Mouse (Mus musculus): ENCODE measurements around the gene Heg1. TPM values are rescaled to one million over a fixed set of nuclear protein-coding genes. Genes with fewer than 3 reads are reported as not detected.

The Heg1 gene
- polyA plus RNA-seq, 1 experiment from 2014 or later: 19.9 TPM

DNA sequence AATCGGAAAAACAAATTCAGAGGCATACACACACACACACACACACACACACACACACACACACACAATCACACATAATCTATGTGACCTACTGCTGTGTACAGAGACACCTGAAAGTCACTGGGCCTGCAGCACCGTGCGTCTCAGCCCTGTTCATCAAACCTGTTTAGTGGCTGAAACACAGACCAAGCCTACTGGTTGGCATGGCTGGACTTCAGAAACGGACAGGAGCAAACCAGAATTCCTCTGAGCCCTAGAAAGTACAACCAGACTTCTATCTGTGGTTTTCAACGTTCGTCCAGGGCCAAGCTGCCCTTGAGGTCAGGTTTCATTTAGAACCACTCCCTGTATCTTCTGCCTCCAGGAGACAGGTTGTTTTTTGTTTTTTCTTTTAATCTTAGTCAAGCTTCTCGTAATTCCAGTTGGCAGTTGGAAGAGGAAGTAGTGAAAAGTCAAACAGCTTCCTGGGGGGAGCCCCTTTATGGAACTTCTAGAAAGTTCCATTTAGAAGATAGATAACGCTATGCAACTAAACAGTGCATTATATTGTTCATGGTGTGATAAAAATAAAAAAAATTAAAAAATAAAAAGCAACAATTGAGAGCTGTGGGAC, 101.0 kb downstream of the Heg1 start:
- no peaks in the 10 kb centered on the region for H3K27me3 ChIP-seq
- no peak overlapping the region for H3K4me3 ChIP-seq (replicated peaks)
- no peak for ATAC-seq (replicated peaks; ENCODE audit: low FRiP score)
- H3K4me2 ChIP-seq: no peak overlapping the region
- H3K4me1 ChIP-seq: no peaks in the 10 kb centered on the region
- no peak overlapping the region for H3K9ac ChIP-seq
- H3K36me3 ChIP-seq: no peaks in the 10 kb centered on the region
- H3K27ac ChIP-seq: no peak overlapping the region
- WGBS: 55% methylated on average over 8 of the region's 8 CpGs
- H3K9me3 ChIP-seq (replicated peaks): no peaks in the 10 kb centered on the region

DNA sequence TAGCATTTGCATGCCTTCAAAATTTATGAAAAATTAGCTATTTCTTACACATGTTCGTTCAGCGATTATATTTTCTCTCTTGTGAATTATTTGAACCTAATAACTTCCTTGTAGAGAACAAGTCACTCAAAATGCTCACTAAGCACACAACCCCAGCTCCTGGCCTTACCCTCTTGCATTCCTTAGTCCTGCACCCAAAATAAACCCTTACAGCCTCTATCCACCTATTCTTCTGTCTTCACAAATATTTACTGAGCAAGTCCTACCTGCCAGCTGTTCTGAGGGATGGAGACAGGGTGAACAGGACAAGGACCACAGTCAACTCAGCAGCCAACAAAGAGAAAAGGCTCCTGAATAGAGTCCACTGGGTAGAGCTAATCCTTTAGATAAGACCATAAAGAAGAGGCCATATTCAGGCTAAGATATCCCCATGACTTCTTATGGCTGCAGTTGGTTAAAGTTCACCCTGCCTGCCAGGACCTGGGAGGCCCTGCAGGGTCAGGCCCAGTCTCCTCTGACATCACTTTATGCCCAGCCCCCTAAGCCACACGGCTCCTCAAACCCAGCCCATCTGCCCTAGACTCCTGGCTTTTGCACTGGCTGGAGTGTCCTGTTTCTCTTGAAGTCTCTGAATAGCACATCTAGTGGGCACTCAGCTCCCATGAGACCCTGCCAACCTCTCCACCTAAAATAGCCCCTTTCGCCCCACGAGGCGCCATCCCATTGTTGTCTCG, 102.7 kb downstream of the Heg1 start:
- no peak for ATAC-seq (replicated peaks; ENCODE audit: low FRiP score)
- Histone ChIP-seq H3K4me1 (no peaks in the 10 kb centered on the region), H3K4me2 (no peak overlapping the region), H3K9ac (no peak overlapping the region), H3K27ac (no peak overlapping the region), H3K36me3 (no peaks in the 10 kb centered on the region), H3K27me3 (no peaks in the 10 kb centered on the region), H3K9me3 (replicated peaks) (no peaks in the 10 kb centered on the region), H3K4me3 (replicated peaks) (no peak overlapping the region)
- 75% methylated on average over 7 of the region's 7 CpGs for WGBS

DNA sequence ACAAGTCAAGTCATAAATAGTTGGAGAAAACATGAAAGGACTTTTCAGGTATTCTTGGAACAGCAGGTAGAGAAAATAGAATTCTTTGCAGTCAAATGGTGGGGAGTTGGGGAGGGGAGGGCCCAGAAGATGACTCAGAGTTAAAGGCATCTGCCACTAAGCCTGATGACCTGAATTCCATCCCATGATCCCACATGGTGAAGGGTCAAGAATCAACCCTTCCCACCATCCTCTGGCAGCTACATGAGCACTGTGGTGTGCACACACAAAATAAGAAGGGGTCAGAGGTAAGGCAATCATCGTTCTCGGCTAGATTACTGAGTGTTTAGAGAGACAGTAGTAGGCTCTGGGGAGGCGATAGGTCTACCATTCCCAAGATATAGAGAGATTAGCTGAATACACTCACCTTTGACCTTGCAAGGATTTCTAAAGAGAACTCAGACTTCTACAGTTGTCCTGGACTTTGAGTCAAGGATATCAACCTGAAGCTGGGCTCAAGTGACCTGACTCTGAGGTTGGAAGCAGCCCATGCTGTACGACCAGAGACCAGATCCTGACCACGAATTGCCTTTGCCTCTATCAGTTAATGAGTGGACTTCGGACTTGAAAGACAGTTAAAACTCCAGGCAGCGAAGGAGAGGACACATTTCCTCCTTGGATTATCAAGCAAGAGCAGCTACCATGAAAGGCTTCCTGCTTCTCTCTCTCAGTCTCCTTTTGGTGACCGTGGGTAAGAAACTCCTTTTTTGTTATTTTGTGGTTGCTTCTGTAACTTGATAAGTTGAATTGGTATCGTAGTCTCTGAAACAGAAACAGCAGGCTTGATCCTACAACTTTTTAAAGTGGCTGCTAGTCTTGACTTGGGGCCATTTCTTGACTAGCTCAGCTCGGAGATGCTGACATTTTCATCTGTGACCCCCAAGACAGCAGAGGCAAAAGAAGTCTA, 109.9 kb downstream of the Heg1 start, which contains the start of gene Muc13:
TSS of gene Muc13 (plus strand) at position 192 of the 946 bp plus-strand sequence.
- no peaks in the 10 kb centered on the region for H3K9me3 ChIP-seq (replicated peaks)
- H3K4me3 ChIP-seq (replicated peaks): no peak within 1 kb of the TSS
- H3K27ac ChIP-seq: no peak within 1 kb of the TSS
- no peak within 1 kb of the TSS for H3K4me2 ChIP-seq
- no peaks in the 10 kb centered on the region for H3K27me3 ChIP-seq
- no peaks in the 10 kb centered on the region for H3K4me1 ChIP-seq
- WGBS: 77% methylated on average over 10 of the region's 10 CpGs
- no peak for ATAC-seq (replicated peaks; ENCODE audit: low FRiP score)
- H3K36me3 ChIP-seq: no peaks in the 10 kb centered on the region
- no peak within 1 kb of the TSS for H3K9ac ChIP-seq

DNA sequence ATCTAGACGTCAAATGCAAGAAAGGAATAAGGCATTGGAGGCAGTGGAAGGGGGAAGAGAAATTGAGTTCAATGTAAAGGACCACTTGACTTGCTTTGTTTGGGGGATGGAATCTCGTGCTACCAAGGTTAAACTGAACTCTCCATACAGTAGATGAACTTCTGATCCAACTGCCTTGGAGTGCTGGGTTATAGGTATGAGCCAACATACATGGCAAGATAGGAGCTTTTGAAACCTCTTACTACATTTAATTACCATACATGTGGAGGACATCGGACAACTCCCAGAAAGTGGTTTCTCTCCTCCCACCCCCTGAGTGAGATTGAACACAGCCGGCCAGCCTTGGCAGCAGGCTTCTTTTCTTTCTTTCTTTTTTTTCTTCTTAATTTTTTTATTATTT, 110.9 kb downstream of the Heg1 start:
- Histone ChIP-seq H3K9ac (no peak overlapping the region), H3K9me3 (replicated peaks) (no peaks in the 10 kb centered on the region), H3K27ac (no peak overlapping the region), H3K36me3 (no peaks in the 10 kb centered on the region), H3K27me3 (no peaks in the 10 kb centered on the region), H3K4me3 (replicated peaks) (no peak overlapping the region), H3K4me1 (no peaks in the 10 kb centered on the region), H3K4me2 (no peak overlapping the region)
- no peak for ATAC-seq (replicated peaks; ENCODE audit: low FRiP score)
- WGBS: 74% methylated on average over 4 of the region's 4 CpGs

DNA sequence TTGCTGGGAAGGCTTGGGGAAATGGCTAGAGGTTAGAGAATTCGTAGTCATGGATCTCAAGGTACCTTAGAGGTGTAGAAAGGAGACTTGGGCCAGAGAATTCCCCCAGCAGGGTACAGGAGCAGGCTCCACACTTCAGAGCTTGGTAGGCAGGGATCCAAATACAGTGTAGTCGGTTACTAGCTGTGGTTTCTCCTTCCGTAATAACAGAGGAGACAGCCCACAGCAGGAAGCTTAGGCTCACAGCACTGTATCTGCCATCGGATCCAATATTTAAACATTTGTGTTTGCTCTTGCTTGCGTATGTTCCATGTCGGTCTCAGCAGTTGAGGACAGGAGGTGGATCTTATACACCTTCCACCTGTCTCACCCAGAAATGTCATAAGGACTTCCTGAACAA, 111.7 kb downstream of the Heg1 start:
- Histone ChIP-seq H3K4me3 (replicated peaks) (no peak overlapping the region), H3K36me3 (no peaks in the 10 kb centered on the region), H3K27ac (no peak overlapping the region), H3K9ac (no peak overlapping the region), H3K4me1 (no peaks in the 10 kb centered on the region), H3K4me2 (no peak overlapping the region), H3K9me3 (replicated peaks) (no peaks in the 10 kb centered on the region), H3K27me3 (no peaks in the 10 kb centered on the region)
- no peak for ATAC-seq (replicated peaks; ENCODE audit: low FRiP score)
- 88% methylated on average over 6 of the region's 6 CpGs for WGBS

DNA sequence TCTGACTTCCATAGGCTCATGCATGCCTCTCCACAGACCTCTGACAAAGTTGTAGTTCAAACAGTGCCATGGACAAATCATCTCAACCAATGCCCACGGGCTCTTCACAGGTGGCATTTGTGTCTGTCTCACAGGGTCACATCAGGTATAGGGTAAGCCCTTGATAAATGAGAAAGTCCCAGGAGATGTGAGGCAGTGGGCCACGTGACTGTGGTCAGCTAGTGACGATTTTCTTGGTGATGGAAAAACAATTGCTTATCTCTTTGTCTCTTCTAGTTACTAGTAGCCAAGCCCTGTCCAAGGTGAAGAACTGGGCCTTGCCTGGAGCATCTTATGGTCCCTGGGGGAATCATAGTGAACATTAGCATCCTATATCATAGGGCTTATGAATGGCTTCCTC, 112.6 kb downstream of the Heg1 start:
- H3K27me3 ChIP-seq: no peaks in the 10 kb centered on the region
- H3K27ac ChIP-seq: no peak overlapping the region
- H3K4me2 ChIP-seq: no peak overlapping the region
- no peaks in the 10 kb centered on the region for H3K36me3 ChIP-seq
- no peak overlapping the region for H3K4me3 ChIP-seq (replicated peaks)
- WGBS: 91% methylated on average over 3 of the region's 3 CpGs
- H3K9me3 ChIP-seq (replicated peaks): no peaks in the 10 kb centered on the region
- ATAC-seq (replicated peaks; ENCODE audit: low FRiP score): no peak
- no peaks in the 10 kb centered on the region for H3K4me1 ChIP-seq
- no peak overlapping the region for H3K9ac ChIP-seq

GRCm38 (mm10) chr16:33797860-33798259, 113.7 kb downstream of the Heg1 start:
- H3K9me3 ChIP-seq (replicated peaks): no peaks in the 10 kb centered on the region
- H3K36me3 ChIP-seq: no peaks in the 10 kb centered on the region
- no peak for ATAC-seq (replicated peaks; ENCODE audit: low FRiP score)
- no peaks in the 10 kb centered on the region for H3K27me3 ChIP-seq
- no peak overlapping the region for H3K4me3 ChIP-seq (replicated peaks)
- no peak overlapping the region for H3K4me2 ChIP-seq
- no peak overlapping the region for H3K9ac ChIP-seq
- H3K27ac ChIP-seq: no peak overlapping the region
- no peaks in the 10 kb centered on the region for H3K4me1 ChIP-seq
- 48% methylated on average over 5 of the region's 5 CpGs for WGBS

DNA sequence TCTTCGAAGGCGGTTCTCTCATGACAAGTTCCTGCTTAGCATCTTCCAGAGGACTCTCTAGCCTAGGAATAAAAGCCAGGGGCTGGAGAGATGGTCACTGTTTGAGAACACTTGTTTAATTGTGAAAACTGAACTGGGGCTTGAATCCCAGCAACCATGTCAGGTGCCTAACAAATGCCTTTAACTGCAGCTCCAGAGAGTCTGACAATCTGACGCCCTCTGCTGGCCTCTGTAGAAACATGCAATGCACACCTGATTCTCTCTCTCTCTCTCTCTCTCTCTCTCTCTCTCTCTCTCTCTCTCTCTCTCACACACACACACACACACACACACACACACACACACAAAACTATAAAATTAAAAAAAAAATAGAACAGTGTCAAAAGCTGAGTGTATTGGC, 125.8 kb downstream of the Heg1 start:
- no peak overlapping the region for H3K4me3 ChIP-seq (replicated peaks)
- 74% methylated on average over 3 of the region's 3 CpGs for WGBS
- no peak for ATAC-seq (replicated peaks; ENCODE audit: low FRiP score)
- no peaks in the 10 kb centered on the region for H3K36me3 ChIP-seq
- H3K27me3 ChIP-seq: no peaks in the 10 kb centered on the region
- H3K9me3 ChIP-seq (replicated peaks): 0 out of 2 replicates have a peak, but pooled peaks cover 2% of the 10 kb centered on the region
- H3K27ac ChIP-seq: no peak overlapping the region
- H3K9ac ChIP-seq: no peak overlapping the region
- H3K4me2 ChIP-seq: no peak overlapping the region
- no peaks in the 10 kb centered on the region for H3K4me1 ChIP-seq

DNA sequence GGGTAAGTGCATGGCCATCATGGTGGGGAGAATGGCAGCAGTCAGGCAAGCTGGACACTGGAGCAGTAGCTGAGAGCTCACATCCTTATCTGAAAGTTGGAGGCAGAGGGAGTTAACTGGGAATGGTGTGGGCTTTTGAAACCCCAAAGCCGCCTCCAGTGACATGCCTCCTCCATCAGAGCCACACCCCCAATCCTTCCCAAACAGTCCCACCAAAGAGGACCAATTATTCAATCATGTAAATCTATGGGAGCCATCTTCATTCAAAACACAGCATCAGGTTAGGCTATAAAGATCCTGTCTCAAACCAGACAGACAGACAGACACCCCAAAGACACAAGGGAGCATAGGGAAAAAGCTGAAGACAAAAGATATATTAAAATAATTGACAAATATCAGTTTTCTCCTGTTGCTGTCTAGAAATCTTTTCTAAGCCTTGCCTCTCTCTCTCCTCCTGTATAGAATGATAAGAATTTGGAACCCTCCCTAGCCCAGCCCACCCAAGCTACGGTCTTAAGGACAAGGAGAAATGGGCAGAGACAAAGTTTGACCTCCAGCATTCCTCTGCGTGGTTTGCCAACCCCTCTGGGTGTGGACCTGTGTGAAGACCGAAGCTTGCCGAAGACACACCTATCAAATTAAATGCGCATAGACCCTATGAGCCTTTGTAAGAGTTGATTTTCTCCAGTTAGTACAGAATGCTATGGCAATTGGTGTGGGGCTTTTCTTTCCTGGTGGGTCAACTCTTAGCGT, 134.4 kb downstream of the Heg1 start:
- Histone ChIP-seq H3K27ac (no peak overlapping the region), H3K4me3 (replicated peaks) (no peak overlapping the region), H3K9ac (no peak overlapping the region), H3K27me3 (peaks cover 14% of the 10 kb centered on the region), H3K36me3 (no peaks in the 10 kb centered on the region), H3K4me2 (no peak overlapping the region), H3K9me3 (replicated peaks) (no peaks in the 10 kb centered on the region), H3K4me1 (no peaks in the 10 kb centered on the region)
- 79% methylated on average over 7 of the region's 7 CpGs for WGBS
- no peak for ATAC-seq (replicated peaks; ENCODE audit: low FRiP score)

GRCm38 (mm10) chr16:33820269-33821178, 136.4 kb downstream of the Heg1 start:
- ATAC-seq (replicated peaks; ENCODE audit: low FRiP score): no peak
- WGBS: 17% methylated on average over 17 of the region's 17 CpGs

More at GRCm38 (mm10) chr16:33820269-33821178, 136.4 kb downstream of the Heg1 start:
- Histone ChIP-seq H3K4me3 (replicated peaks) (no peak overlapping the region), H3K4me2 (no peak overlapping the region), H3K36me3 (no peaks in the 10 kb centered on the region), H3K4me1 (no peaks in the 10 kb centered on the region), H3K27me3 (peaks cover 14% of the 10 kb centered on the region), H3K9me3 (replicated peaks) (no peaks in the 10 kb centered on the region), H3K9ac (no peak overlapping the region), H3K27ac (no peak overlapping the region)

All from kidney, embryonic 15.5 days (tissue).